Mouse (Mus musculus): ENCODE results near the gene 4933406M09Rik.

- TF ChIP-seq POU5F1 (IDR thresholded peaks at IDR 0.05; ENCODE audit: borderline replicate concordance, low read length) (no peak), CTCF (conservative IDR thresholded peaks at IDR 0.05; ENCODE audit: low read length) (no peak), NANOG (IDR thresholded peaks at IDR 0.05; ENCODE audit: borderline replicate concordance, low read length) (no peak)
Measured at GRCm38 (mm10) chr1:134344005-134344950, 41.5 kb upstream of the 4933406M09Rik start.
